Mouse (Mus musculus) stomach, embryonic 15.5 days (tissue): ENCODE measurements at regions not wholly inside any gene's neighbourhood (a gene's known extent, or its start where the extent isn't known, plus 50 kb on each side); places are given as distances from the start of the nearest gene placed in this dataset.

Experiments
- ATAC-seq: fragments of 200-750 bp; cut with Nextera tagmentation; 2 replicates; pipeline ENCODE4 v1.8.0; 2017; ENCODE audit warnings: low read depth, moderate number of reproducible peaks, moderate TSS enrichment; ENCODE audit not compliant: insufficient read depth, low FRiP score
- H3K27ac ChIP-seq: fragments of 300-500 bp; sonication (generic); 2 replicates; pipeline ENCODE4 v1.5.1; 2015; ENCODE audit warnings: mild to moderate bottlenecking, inconsistent platforms
- H3K27me3 ChIP-seq: fragments of 300-500 bp; sonication (generic); replicated peaks from 2 replicates; pipeline ENCODE4 v1.6.1; 2015; ENCODE audit warnings: inconsistent platforms
- H3K36me3 ChIP-seq: fragments of 300-500 bp; sonication (generic); 2 replicates; pipeline ENCODE4 v1.6.1; 2015; ENCODE audit warnings: inconsistent platforms
- H3K4me1 ChIP-seq: fragments of 300-500 bp; sonication (generic); 2 replicates; pipeline ENCODE4 v1.6.1; 2015; ENCODE audit warnings: inconsistent platforms
- H3K4me2 ChIP-seq: fragments of 300-500 bp; sonication (generic); 2 replicates; pipeline ENCODE4 v1.6.1; 2015; ENCODE audit warnings: mild to moderate bottlenecking, inconsistent platforms
- H3K4me3 ChIP-seq: fragments of 300-500 bp; sonication (generic); replicated peaks from 2 replicates; pipeline ENCODE4 v1.5.1; 2015; ENCODE audit warnings: inconsistent platforms
- H3K9ac ChIP-seq: fragments of 300-500 bp; sonication (generic); 2 replicates; pipeline ENCODE4 v1.6.1; 2015; ENCODE audit warnings: inconsistent platforms
- H3K9me3 ChIP-seq: fragments of 300-500 bp; sonication (generic); 2 replicates; pipeline ENCODE4 v1.6.1; 2016; ENCODE audit warnings: inconsistent platforms
- WGBS: fragments of 180-500 bp; shearing (Covaris S2); methylation state at CpG from one replicate; pipeline ENCODE4 v1.1.7; 2015; 5-methylcytosine and 5-hydroxymethylcytosine counted together

DNA sequence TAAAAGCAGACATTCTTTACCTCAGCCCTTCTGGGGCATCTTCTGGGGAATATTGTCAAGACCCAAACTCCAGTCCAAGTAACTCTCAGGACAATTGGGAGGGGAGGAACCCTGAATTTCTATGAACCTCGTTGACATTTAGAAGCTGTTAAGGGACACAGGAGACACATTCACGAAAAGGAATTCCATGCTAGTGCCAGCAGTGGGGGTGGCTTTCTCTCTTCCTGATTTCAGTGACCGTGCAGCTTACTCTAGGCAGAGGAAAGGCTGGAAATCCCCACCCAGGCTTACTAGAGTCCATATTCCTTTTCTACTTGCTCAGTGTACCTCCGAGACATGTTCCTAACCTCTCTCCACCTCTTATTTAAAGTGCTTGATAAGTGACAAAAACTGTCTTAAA is 239.9 kb upstream of the Tgfbr2 start:
- Histone ChIP-seq H3K9ac (no peak overlapping the region), H3K4me3 (no peak overlapping the region), H3K27ac (no peak overlapping the region), H3K4me2 (no peak overlapping the region), H3K4me1 (no peaks in the 10 kb centered on the region), H3K36me3 (no peaks in the 10 kb centered on the region), H3K27me3 (no peaks in the 10 kb centered on the region), H3K9me3 (no peaks in the 10 kb centered on the region)
- 69% methylated on average over 4 of the region's 4 CpGs for WGBS
- no peak for ATAC-seq

DNA sequence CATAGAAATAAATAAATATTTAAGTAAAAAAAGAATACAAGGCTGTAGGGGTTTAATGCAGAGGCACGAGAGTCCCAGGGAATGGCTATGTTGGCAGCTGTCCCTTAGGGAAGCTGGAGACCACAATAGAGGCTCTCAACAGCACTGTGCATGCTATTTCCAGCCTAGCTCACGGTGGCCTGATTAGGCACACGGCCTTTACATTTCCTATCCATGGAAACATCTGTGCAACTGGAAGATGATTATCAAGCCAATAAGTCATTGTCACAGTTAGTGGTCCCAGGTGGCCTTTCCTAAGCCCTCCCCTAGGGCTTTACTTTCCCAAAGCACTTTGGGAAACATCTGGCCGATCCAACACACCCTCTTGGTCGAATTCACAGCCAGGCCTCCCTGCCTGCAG is 235.9 kb upstream of the Tgfbr2 start:
- no peak for ATAC-seq
- H3K27ac ChIP-seq: no peak overlapping the region
- no peaks in the 10 kb centered on the region for H3K27me3 ChIP-seq
- no peak overlapping the region for H3K4me2 ChIP-seq
- WGBS: 60% methylated on average over 5 of the region's 5 CpGs
- H3K4me3 ChIP-seq: no peak overlapping the region
- no peak overlapping the region for H3K9ac ChIP-seq
- 0 out of 2 replicates have a peak, but pooled peaks cover 2% of the 10 kb centered on the region for H3K36me3 ChIP-seq
- no peaks in the 10 kb centered on the region for H3K9me3 ChIP-seq
- H3K4me1 ChIP-seq: no peaks in the 10 kb centered on the region

- Histone ChIP-seq H3K9ac (no peak overlapping the region), H3K9me3 (no peaks in the 10 kb centered on the region), H3K36me3 (0 out of 2 replicates have a peak, but pooled peaks cover 2% of the 10 kb centered on the region), H3K4me1 (no peaks in the 10 kb centered on the region), H3K4me2 (no peak overlapping the region), H3K27ac (no peak overlapping the region), H3K4me3 (no peak overlapping the region), H3K27me3 (no peaks in the 10 kb centered on the region)
- ATAC-seq: no peak
- WGBS: 92% methylated on average over 8 of the region's 8 CpGs
Measured at GRCm38 (mm10) chr9:116410461-116410860, 235.3 kb upstream of the Tgfbr2 start.

DNA sequence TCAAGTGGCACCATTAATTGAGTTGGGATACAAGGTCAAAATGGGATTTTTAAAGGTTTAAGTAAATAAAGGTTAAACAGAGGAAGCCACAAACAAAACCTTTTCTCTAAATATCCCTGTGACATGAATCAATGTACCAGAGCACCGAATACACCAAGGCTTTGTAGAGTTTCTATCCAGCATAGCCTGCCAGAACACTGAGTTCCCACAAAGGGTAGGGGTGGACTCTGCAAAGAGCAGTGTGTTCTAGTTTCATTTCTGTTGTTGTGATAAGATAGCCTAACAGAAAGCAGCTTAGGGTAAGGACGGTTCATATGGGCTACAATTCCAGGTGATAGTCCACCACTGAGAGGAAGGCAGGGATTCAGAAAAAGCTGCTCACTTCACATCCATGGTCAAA is 233.0 kb upstream of the Tgfbr2 start:
- WGBS: 81% methylated on average over 2 of the region's 2 CpGs
- no peak for ATAC-seq
- H3K4me3 ChIP-seq: no peak overlapping the region
- H3K4me2 ChIP-seq: no peak overlapping the region
- 0 out of 2 replicates have a peak, but pooled peaks cover 2% of the 10 kb centered on the region for H3K36me3 ChIP-seq
- no peaks in the 10 kb centered on the region for H3K9me3 ChIP-seq
- no peak overlapping the region for H3K27ac ChIP-seq
- H3K27me3 ChIP-seq: no peaks in the 10 kb centered on the region
- H3K9ac ChIP-seq: no peak overlapping the region
- H3K4me1 ChIP-seq: no peaks in the 10 kb centered on the region

DNA sequence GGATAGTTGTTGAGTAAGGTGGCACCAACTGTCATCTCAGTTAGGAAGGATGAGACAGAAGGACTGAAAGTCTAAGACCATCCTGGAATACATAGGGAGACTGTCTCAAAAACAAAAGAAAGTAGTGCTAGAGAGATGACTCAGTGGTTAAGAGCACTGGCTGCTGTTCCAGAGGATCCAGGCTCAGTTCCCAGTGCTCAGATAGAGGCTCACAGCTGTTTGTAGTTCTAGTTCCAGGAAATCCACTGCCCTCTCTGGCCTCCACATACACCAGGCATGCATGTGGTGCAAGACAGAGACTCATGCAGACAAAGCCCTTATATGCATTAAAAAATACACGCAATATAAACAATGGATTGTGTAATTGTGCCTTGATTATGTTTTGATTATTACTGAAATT is 229.9 kb upstream of the Tgfbr2 start:
- ATAC-seq: no peak
- WGBS: 89% methylated on average over 1 of the region's 1 CpGs
- H3K4me1 ChIP-seq: no peaks in the 10 kb centered on the region
- no peak overlapping the region for H3K27ac ChIP-seq
- H3K4me3 ChIP-seq: no peak overlapping the region
- H3K4me2 ChIP-seq: no peak overlapping the region
- no peak overlapping the region for H3K9ac ChIP-seq
- H3K9me3 ChIP-seq: no peaks in the 10 kb centered on the region
- H3K36me3 ChIP-seq: 0 out of 2 replicates have a peak, but pooled peaks cover 2% of the 10 kb centered on the region
- no peaks in the 10 kb centered on the region for H3K27me3 ChIP-seq

- WGBS: 71% methylated on average over 7 of the region's 7 CpGs
- no peak for ATAC-seq
- H3K9me3 ChIP-seq: no peaks in the 10 kb centered on the region
- no peak overlapping the region for H3K9ac ChIP-seq
- H3K4me3 ChIP-seq: no peak overlapping the region
- no peak overlapping the region for H3K4me2 ChIP-seq
- H3K27ac ChIP-seq: no peak overlapping the region
- no peaks in the 10 kb centered on the region for H3K36me3 ChIP-seq
- no peaks in the 10 kb centered on the region for H3K4me1 ChIP-seq
- no peaks in the 10 kb centered on the region for H3K27me3 ChIP-seq
Measured at GRCm38 (mm10) chr9:116401821-116402220, 226.7 kb upstream of the Tgfbr2 start.

GRCm38 (mm10) chr9:116400270-116400669 is 225.1 kb upstream of the Tgfbr2 start:
- no peak for ATAC-seq
- Histone ChIP-seq H3K36me3 (no peaks in the 10 kb centered on the region), H3K27me3 (no peaks in the 10 kb centered on the region), H3K9me3 (no peaks in the 10 kb centered on the region), H3K4me2 (no peak overlapping the region), H3K27ac (no peak overlapping the region), H3K4me3 (no peak overlapping the region), H3K9ac (no peak overlapping the region), H3K4me1 (no peaks in the 10 kb centered on the region)
- WGBS: 43% methylated on average over 2 of the region's 2 CpGs

- no peak overlapping the region for H3K27ac ChIP-seq
- no peak for ATAC-seq
- 80% methylated on average over 1 of the region's 1 CpGs for WGBS
- H3K9ac ChIP-seq: no peak overlapping the region
- H3K4me1 ChIP-seq: no peaks in the 10 kb centered on the region
- no peaks in the 10 kb centered on the region for H3K27me3 ChIP-seq
- H3K4me3 ChIP-seq: no peak overlapping the region
- no peaks in the 10 kb centered on the region for H3K36me3 ChIP-seq
- no peak overlapping the region for H3K4me2 ChIP-seq
- H3K9me3 ChIP-seq: no peaks in the 10 kb centered on the region
Measured at GRCm38 (mm10) chr9:116399296-116399695, 224.1 kb upstream of the Tgfbr2 start.

DNA sequence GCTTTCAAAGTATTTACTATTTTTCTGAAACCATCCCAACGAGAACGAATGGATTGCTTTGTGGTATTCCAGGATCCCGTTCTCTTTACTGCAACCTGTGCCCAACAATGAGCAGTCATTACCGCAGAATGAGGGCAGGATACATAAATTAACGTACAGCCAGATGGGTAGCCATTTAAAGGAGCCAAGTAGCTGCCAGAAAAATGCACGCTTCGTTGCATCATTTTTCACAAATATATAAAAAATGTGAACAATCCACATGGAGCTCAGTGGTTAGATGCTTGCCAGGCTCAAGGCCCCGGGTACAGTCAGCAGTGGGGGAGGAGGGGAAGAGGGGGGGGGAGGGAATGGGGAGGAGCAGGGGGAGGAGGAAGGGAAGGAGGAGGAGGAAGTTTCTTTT is 217.1 kb upstream of the Tgfbr2 start:
- Histone ChIP-seq H3K9me3 (no peaks in the 10 kb centered on the region), H3K9ac (no peak overlapping the region), H3K4me3 (no peak overlapping the region), H3K27ac (no peak overlapping the region), H3K27me3 (no peaks in the 10 kb centered on the region), H3K4me1 (no peaks in the 10 kb centered on the region), H3K36me3 (no peaks in the 10 kb centered on the region), H3K4me2 (no peak overlapping the region)
- 73% methylated on average over 8 of the region's 8 CpGs for WGBS
- no peak for ATAC-seq

- H3K4me2 ChIP-seq: no peak overlapping the region
- H3K27me3 ChIP-seq: no peaks in the 10 kb centered on the region
- H3K9me3 ChIP-seq: no peaks in the 10 kb centered on the region
- 74% methylated on average over 3 of the region's 3 CpGs for WGBS
- 0 out of 2 replicates have a peak, but pooled peaks cover 4% of the 10 kb centered on the region for H3K4me1 ChIP-seq
- H3K4me3 ChIP-seq: no peak overlapping the region
- H3K36me3 ChIP-seq: no peaks in the 10 kb centered on the region
- ATAC-seq: no peak
- no peak overlapping the region for H3K9ac ChIP-seq
- no peak overlapping the region for H3K27ac ChIP-seq
Measured at GRCm38 (mm10) chr9:116389781-116390180, 214.6 kb upstream of the Tgfbr2 start.

GRCm38 (mm10) chr9:116388863-116389262 is 213.7 kb upstream of the Tgfbr2 start:
- WGBS: 56% methylated on average over 8 of the region's 8 CpGs
- peak overlapping the region; percentile 11; the same call in 1 of the 2 replicates for H3K4me2 ChIP-seq

DNA sequence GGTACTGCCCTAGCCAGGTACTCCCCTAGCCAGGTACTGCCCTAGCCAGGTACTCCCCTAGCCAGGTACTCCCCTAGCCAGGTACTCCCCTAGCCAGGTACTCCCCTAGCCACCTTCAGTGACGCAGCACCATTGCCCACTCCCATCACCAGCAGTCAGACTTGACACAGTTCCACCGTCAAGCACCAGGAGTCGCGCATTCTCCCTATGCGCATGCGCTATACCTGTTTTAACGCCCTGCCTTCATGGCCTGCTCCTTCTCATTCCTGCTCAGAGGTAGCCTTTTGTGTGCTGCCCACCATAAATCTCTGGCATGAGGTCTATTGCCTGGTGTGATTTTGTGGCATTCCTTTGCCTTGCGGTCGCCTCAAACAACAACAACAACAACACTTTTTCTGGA is 212.9 kb upstream of the Tgfbr2 start:
- Histone ChIP-seq H3K27me3 (no peaks in the 10 kb centered on the region), H3K4me2 (no peak overlapping the region), H3K9me3 (no peaks in the 10 kb centered on the region), H3K27ac (no peak overlapping the region), H3K4me1 (peaks cover 20% of the 10 kb centered on the region), H3K36me3 (no peaks in the 10 kb centered on the region), H3K9ac (no peak overlapping the region), H3K4me3 (no peak overlapping the region)
- WGBS: 95% methylated on average over 9 of the region's 9 CpGs
- ATAC-seq: no peak

More at GRCm38 (mm10) chr9:116388863-116389262, 213.7 kb upstream of the Tgfbr2 start:
- H3K9ac ChIP-seq: no peak overlapping the region
- no peaks in the 10 kb centered on the region for H3K36me3 ChIP-seq
- H3K4me1 ChIP-seq: peaks cover 12% of the 10 kb centered on the region
- no peak overlapping the region for H3K4me3 ChIP-seq
- H3K9me3 ChIP-seq: no peaks in the 10 kb centered on the region
- peak; percentile 85 for ATAC-seq
- H3K27ac ChIP-seq: peak overlapping the region; percentile 40; the same call in 1 of the 2 replicates
- no peaks in the 10 kb centered on the region for H3K27me3 ChIP-seq
